Mouse (Mus musculus) frontal cortex, adult 2 months (tissue): ENCODE results near the gene Meis2. TPM values are rescaled to one million over a fixed set of nuclear protein-coding genes. Genes with fewer than 3 reads are reported as not detected.

Experiments used
- DNase-seq, 2 experiments: peaks; one replicate each; pipeline ENCODE4 v3.0.0; 2022; ENCODE audit warnings: low spot score in 1 of 2; ENCODE audit errors: extremely low spot score in 1 of 2
- polyA plus RNA-seq: library from polyadenylated mRNA; depleted of rRNA; stranded (reverse); fragments of >200 nt; gene quantifications from 2 replicates; pipeline ENCODE4 v1.2.3, GENCODE M21; 2012

Gene Meis2
- polyA plus RNA-seq, 1 experiment = 372 TPM

GRCm38 (mm10) chr2:115860600-115861347 lies 204.9 kb downstream of the Meis2 start:
- DNase-seq = no peak

GRCm38 (mm10) chr2:115860141-115860480 lies 205.5 kb downstream of the Meis2 start:
- DNase-seq = no peak

GRCm38 (mm10) chr2:115859371-115860140 lies 206.1 kb downstream of the Meis2 start:
- no peak for DNase-seq

- DNase-seq = no peak
Measured at GRCm38 (mm10) chr2:115858927-115859326, 206.7 kb downstream of the Meis2 start.

GRCm38 (mm10) chr2:115858246-115858645 lies 207.4 kb downstream of the Meis2 start:
- no peak for DNase-seq

GRCm38 (mm10) chr2:115857123-115858080 lies 208.2 kb downstream of the Meis2 start:
- DNase-seq = no peak

GRCm38 (mm10) chr2:115856401-115857073 lies 209.1 kb downstream of the Meis2 start:
- no peak for DNase-seq

- DNase-seq = peak; percentile 74 to 91
Measured at GRCm38 (mm10) chr2:115855511-115856400, 209.9 kb downstream of the Meis2 start.

- no peak for DNase-seq
Measured at GRCm38 (mm10) chr2:115854828-115855311, 210.8 kb downstream of the Meis2 start.

- no peak for DNase-seq
Measured at GRCm38 (mm10) chr2:115854007-115854827, 211.4 kb downstream of the Meis2 start.

GRCm38 (mm10) chr2:115853221-115853620 lies 212.4 kb downstream of the Meis2 start:
- no peak for DNase-seq

- DNase-seq = no peak
Measured at GRCm38 (mm10) chr2:115852615-115853014, 213.0 kb downstream of the Meis2 start.

GRCm38 (mm10) chr2:115852109-115852508 lies 213.5 kb downstream of the Meis2 start:
- DNase-seq = no peak

- DNase-seq = no peak
Measured at GRCm38 (mm10) chr2:115850961-115851360, 214.7 kb downstream of the Meis2 start.

GRCm38 (mm10) chr2:115842821-115843220 lies 222.8 kb downstream of the Meis2 start:
- DNase-seq = no peak

GRCm38 (mm10) chr2:115836034-115836433 lies 229.6 kb downstream of the Meis2 start:
- peak in 1 of 2 experiments; percentile 26 for DNase-seq

- DNase-seq = peak; percentile 67 to 72
Measured at GRCm38 (mm10) chr2:115822361-115822760, 243.3 kb downstream of the Meis2 start.

- DNase-seq = no peak
Measured at GRCm38 (mm10) chr2:115817959-115818358, 247.7 kb downstream of the Meis2 start.
